Mouse (Mus musculus): ENCODE results near the gene Mfsd4b5.
"Not testable (repeated sequence)": the region's sequence is repeated elsewhere in the genome, so short reads cannot be mapped to it uniquely, and the experiment has no call there.

Gene Mfsd4b5

GRCm38 (mm10) chr10:39986466-39986865 lies at the start of gene Mfsd4b5:
Gene Mfsd4b5 (minus strand): TSS chr10:39986646.
- DNase-seq (ENCODE audit: low spot score) = no peak

- no peak for DNase-seq (ENCODE audit: low spot score)
These were observed 48.5 kb upstream of the Mfsd4b5 start for GRCm38 (mm10) chr10:40034956-40035355.

- DNase-seq (ENCODE audit: low spot score) = no peak
These were observed 46.5 kb upstream of the Mfsd4b5 start for GRCm38 (mm10) chr10:40032897-40033296.

- no peak for DNase-seq (ENCODE audit: low spot score)
These were observed 44.3 kb upstream of the Mfsd4b5 start for GRCm38 (mm10) chr10:40030716-40031115.

- DNase-seq (ENCODE audit: low spot score) = no peak
These were observed 43.2 kb upstream of the Mfsd4b5 start for GRCm38 (mm10) chr10:40029610-40030009.

GRCm38 (mm10) chr10:40028091-40028490 lies 41.6 kb upstream of the Mfsd4b5 start:
- DNase-seq (ENCODE audit: low spot score) = no peak

GRCm38 (mm10) chr10:40026546-40026945 lies 40.1 kb upstream of the Mfsd4b5 start:
- DNase-seq (ENCODE audit: low spot score) = no peak

- no peak for DNase-seq (ENCODE audit: low spot score)
These were observed 39.1 kb upstream of the Mfsd4b5 start for GRCm38 (mm10) chr10:40025560-40025959.

GRCm38 (mm10) chr10:40024554-40025428 lies 38.3 kb upstream of the Mfsd4b5 start, which contains the start of gene Mfsd4b1:
Gene Mfsd4b1 (minus strand): TSS chr10:40025268.
- peak; percentile 64 for DNase-seq (ENCODE audit: low spot score)

GRCm38 (mm10) chr10:40020401-40020800 lies 34.0 kb upstream of the Mfsd4b5 start:
- no peak for DNase-seq (ENCODE audit: low spot score)

- DNase-seq (ENCODE audit: low spot score) = no peak
These were observed 33.0 kb upstream of the Mfsd4b5 start for GRCm38 (mm10) chr10:40019492-40019891.

- no peak for DNase-seq (ENCODE audit: low spot score)
These were observed 31.9 kb upstream of the Mfsd4b5 start for GRCm38 (mm10) chr10:40018261-40018860.

- no peak for DNase-seq (ENCODE audit: low spot score)
These were observed 23.1 kb upstream of the Mfsd4b5 start for GRCm38 (mm10) chr10:40009591-40009990.

GRCm38 (mm10) chr10:40008847-40009246 lies 22.4 kb upstream of the Mfsd4b5 start:
- not testable (repeated sequence) for DNase-seq (ENCODE audit: low spot score)

- DNase-seq (ENCODE audit: low spot score) = no peak
These were observed 21.5 kb upstream of the Mfsd4b5 start for GRCm38 (mm10) chr10:40007953-40008352.

GRCm38 (mm10) chr10:40006963-40007362 lies 20.5 kb upstream of the Mfsd4b5 start:
- no peak for DNase-seq (ENCODE audit: low spot score)

GRCm38 (mm10) chr10:40000746-40001145 lies 14.3 kb upstream of the Mfsd4b5 start:
- no peak for DNase-seq (ENCODE audit: low spot score)

GRCm38 (mm10) chr10:39991155-39991554 lies 4.7 kb upstream of the Mfsd4b5 start:
- DNase-seq (ENCODE audit: low spot score) = no peak

GRCm38 (mm10) chr10:39982604-39983003 lies 3.8 kb downstream of the Mfsd4b5 start:
- no peak for DNase-seq (ENCODE audit: low spot score)

GRCm38 (mm10) chr10:39978231-39978630 lies 8.2 kb downstream of the Mfsd4b5 start:
- no peak for DNase-seq (ENCODE audit: low spot score)

GRCm38 (mm10) chr10:39977346-39977745 lies 9.1 kb downstream of the Mfsd4b5 start:
- no peak for DNase-seq (ENCODE audit: low spot score)

GRCm38 (mm10) chr10:39975771-39976170 lies 10.7 kb downstream of the Mfsd4b5 start:
- DNase-seq (ENCODE audit: low spot score) = no peak

- no peak for DNase-seq (ENCODE audit: low spot score)
These were observed 11.5 kb downstream of the Mfsd4b5 start for GRCm38 (mm10) chr10:39974982-39975381.

All from urinary bladder, postnatal 25 days (tissue).